Mouse (Mus musculus) heart, adult 18-20 months (tissue): Measurements from ENCODE around the gene Tram1l1. TPM values are rescaled to one million over a fixed set of nuclear protein-coding genes. Genes with fewer than 3 reads are reported as not detected.
"Not testable (repeated sequence)": the region's sequence is repeated elsewhere in the genome, so short reads cannot be mapped to it uniquely, and the experiment has no call there.

Experiments used
- DNase-seq, 2 experiments: peaks; one replicate each; pipeline ENCODE4 v3.0.0; 2021 to 2022; ENCODE audit warnings: mixed read lengths in 1 of 2
- long read RNA-seq, 2 experiments: library from polyadenylated mRNA; stranded (forward); transcript quantifications; one replicate each; pipeline ENCODE4 v2.0.0; 2021
- total RNA-seq, 2 experiments: library from RNA; stranded (reverse); gene quantifications; 2 replicates each; pipeline ENCODE4 v1.2.3; 2021

Gene Tram1l1
- total RNA-seq: not detected
- long read RNA-seq, experiment 1: 0 reads
- long read RNA-seq, experiment 2: 0 reads

- DNase-seq: peak in 1 of 2 experiments; percentile 20
These were observed at the start of gene Tram1l1 for GRCm38 (mm10) chr3:124320821-124321576. TSS of gene Tram1l1 (plus strand) at chr3:124320855.

GRCm38 (mm10) chr3:124271229-124271628 is 49.4 kb upstream of the Tram1l1 start:
- no peak for DNase-seq

- no peak for DNase-seq
These were observed 49.0 kb upstream of the Tram1l1 start for GRCm38 (mm10) chr3:124271668-124272067.

GRCm38 (mm10) chr3:124272465-124273089 is 48.1 kb upstream of the Tram1l1 start:
- DNase-seq: no peak

- peak; percentile 2 to 46 for DNase-seq
These were observed 45.6 kb upstream of the Tram1l1 start for GRCm38 (mm10) chr3:124274928-124275609.

GRCm38 (mm10) chr3:124288936-124289335 is 31.7 kb upstream of the Tram1l1 start:
- not testable (repeated sequence) for DNase-seq

GRCm38 (mm10) chr3:124319254-124319653 is 1.4 kb upstream of the Tram1l1 start:
- DNase-seq: no peak

GRCm38 (mm10) chr3:124320398-124320797 is 257 bp upstream of the Tram1l1 start:
- no peak for DNase-seq

- no peak for DNase-seq
These were observed 25.8 kb downstream of the Tram1l1 start for GRCm38 (mm10) chr3:124346445-124346844.

- DNase-seq: no peak
These were observed 36.9 kb downstream of the Tram1l1 start for GRCm38 (mm10) chr3:124357533-124357932.

- DNase-seq: no peak
These were observed 51.4 kb downstream of the Tram1l1 start for GRCm38 (mm10) chr3:124372031-124372430.

Other genes starting within 250 kb of the Tram1l1 start
- not detected for gene 1700006A11Rik, start 105.2 kb downstream of the Tram1l1 start, total RNA-seq